Mouse (Mus musculus): ENCODE measurements around the gene Strada.

DNA sequence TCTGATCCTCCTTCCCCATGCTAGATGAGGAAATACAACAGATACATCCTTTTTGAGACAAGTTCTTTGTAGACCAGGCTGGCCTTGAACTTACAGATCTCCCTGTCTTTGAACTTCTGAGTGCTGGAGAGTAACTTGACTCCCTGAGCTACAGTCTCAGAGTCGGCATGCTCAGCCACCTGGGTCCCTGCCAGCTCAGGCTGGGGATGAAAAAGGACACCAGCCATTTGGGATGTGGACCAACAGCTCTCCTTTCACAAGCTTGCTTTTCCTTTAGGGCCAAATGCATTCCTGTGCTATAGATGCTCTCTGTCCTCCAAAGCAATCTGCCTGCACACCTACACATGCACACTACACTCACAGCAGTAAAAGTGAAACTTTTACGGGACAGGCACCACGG, 26.9 kb downstream of the Strada start:
- TF ChIP-seq CTCF (IDR thresholded peaks at IDR 0.05; ENCODE audit: low read depth) (no peak), EP300 (IDR thresholded peaks at IDR 0.05; ENCODE audit: low read depth) (no peak)
